Mouse (Mus musculus) A20 (cell line): Measurements from ENCODE around the gene Grpel1.
A peak's percentile ranks its signal among the peaks of the same experiment; 100 is the strongest.

Experiments used
- DNase-seq: peaks from one replicate; pipeline ENCODE4 v3.0.0-alpha.2; 2011; ENCODE audit warnings: low read depth, low spot score

The Grpel1 gene

DNA sequence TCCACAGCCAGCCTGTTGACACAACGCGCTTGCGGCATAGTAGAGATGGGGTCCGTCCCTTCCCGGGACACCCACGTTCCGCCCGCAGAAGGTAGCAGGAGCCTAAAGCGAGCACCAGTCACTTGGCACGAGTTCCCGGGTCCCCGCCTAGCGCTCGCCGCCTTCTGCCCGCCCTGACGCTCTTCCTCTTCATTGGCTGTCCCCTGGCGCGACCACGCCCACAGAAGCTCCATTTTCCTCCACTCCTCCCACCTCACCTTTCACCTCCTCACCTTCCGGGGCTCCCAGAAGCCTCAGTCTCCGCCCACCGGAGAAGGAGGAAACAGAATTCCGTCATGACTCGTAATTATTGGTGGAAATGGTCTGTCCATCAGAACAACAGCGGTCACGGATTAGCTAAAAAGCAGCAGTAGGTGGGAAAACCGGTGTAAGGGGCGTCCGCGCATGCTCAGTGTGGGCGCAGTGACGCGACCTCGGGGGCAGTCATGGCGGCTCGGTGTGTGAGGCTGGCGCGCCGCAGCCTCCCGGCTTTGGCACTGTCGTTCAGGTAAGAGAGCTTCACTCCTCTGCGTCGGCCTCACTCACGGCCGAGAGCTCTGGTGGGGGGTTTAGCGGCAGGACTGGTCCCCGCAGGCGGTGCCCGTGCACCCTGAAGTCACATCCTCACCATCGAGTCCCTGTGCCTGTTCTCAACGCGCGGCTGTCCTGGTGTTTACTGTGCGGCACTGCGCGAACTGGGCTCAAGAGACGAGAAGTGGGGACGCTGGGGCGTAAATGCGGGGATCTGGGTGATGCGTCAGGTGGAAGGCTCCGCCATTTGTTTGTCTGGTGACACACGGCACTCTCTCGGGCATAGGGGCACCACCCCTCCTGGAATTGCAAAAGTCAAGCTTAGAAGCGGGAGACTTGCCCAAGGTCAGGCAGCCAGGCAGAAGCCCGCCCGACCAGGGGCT is at the start of gene Grpel1:
TSS of gene Grpel1 (plus strand) at position 290 of the 953 bp plus-strand sequence.
- peak; percentile 100 for DNase-seq

DNA sequence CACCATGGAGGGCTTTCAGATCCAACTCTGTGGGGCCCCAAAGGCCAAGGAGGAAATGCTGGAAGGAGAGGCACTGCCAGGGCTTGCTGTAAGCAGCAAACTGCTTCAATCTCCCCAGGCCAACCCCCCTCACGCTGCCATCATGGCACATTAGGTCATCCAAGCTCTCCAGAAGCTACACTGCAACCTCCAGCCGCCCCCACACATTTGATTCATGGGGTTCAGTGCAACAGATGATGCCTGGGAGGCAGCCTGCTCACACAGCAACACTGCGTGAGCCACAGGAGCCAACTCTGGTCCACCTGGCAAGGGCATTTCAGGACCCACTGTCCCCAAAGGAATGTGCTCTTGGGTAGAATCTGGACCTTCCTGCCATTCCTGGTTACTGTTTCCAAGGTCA is 44.9 kb upstream of the Grpel1 start:
- no peak for DNase-seq

DNA sequence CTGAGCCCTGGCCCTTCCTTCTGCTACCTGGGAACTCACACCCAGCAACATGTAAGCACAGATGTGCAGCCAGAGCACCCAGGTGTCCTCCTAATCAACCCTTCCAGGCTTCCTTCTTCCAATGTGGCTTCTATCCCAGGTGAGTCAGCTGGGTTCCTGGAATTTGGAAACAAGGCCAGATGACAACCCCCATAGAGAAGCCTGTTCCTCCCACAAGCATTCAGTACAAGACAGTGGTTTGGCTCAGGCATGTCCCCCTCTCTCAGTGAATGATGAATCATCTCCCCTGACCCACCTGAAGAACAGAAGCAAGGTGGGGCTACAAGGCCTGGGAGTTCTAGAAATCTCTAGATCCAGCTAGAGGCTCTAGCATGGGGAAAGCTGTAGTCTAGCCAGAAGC is 42.1 kb upstream of the Grpel1 start:
- DNase-seq, result no peak

DNA sequence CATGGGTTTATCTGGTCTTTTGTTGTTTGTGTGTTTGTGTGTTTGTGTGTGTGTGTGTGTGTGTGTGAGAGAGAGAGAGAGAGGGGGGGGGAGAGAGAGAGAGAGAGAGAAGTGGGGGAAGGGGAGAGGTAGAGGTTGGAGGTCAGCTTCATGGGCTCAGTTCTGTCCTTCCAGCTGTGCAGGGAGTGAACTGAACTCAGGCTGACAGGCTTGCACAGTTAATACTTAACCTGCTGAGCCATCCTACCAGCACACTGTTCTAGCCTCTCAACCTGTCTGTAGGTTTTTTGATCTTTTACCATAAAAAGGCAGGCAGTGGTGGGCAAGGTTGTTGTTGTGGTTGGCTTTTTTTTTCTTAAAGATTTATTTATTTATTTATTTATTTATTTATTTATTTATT is 40.1 kb upstream of the Grpel1 start:
- no peak for DNase-seq

DNA sequence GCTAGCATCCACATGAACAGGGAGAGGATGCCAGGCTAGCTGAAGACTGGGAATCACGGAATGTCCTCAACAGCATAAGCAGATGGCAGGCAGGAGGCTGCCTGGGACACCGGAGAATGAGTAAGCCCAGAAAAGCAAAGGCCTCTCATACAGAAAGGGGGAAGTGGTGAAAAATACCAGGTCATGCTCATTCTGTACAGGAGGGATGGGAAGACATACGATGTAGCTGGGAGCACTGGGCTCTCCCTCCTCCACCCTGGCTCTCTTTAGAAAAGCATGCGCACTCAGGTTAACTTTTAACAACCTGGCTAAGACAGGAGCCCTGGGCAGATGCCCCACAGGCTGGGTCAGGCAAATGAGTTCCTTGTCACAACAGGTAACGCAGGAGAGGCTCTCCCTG is 38.4 kb upstream of the Grpel1 start:
- DNase-seq, result no peak

DNA sequence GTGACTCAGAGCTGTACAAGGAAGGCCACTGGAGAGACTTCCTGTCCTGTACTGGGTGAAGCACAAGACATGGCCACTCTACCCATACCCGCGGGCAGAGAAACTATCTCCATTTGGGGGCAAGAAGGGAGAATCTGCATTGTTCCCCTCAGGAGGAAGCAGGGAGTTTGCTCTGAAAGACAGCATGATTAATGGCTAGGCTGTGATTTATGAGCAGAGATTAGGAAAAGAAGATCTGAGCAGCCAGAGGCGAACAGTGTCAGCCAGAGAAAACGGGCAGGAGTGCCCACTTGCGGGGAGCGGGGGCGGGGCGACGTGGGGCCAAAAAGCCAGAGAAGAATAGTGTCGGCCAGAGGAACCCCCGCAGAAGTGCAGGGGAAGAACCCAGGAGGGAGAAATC is 37.0 kb upstream of the Grpel1 start:
- no peak for DNase-seq

DNA sequence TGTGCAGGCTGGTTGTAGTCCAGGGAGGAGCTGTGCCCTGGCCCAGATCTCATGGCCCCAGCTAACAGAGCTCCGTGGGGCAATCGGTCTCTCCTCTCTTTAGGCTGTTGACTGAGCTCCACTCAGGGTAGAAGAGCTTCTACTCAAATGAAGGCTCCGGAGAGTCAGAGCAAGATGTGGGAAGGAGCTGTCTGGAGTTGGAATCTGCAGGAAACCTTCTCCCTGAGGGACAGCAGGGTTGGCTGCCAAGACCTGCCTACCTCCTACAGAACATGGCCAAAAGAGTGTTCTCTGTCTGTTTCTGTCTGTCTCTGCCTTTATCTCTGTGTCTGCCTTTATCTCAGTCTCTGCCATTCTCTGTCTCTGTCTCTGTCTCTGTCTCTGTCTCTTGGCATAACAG is 35.2 kb upstream of the Grpel1 start:
- DNase-seq, result no peak

DNA sequence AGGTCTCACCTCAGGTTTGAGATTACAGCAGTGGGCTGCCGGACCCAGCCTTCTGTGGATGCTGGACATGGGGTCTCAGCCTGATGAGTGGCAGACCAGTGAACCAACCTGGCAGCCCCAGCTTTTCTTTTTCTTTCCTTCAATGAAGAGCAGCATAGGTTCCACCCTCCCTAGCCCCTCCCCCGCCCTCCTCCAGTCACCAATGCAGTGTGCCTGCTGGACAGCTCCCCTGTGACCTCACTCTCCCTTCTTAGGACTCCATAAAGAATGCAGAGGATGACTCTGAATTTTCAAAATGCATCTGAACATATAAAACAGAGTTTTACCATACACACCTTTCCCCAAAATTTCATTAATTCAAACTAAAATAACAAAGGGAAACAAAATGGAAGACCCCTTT is 33.1 kb upstream of the Grpel1 start:
- no peak for DNase-seq

DNA sequence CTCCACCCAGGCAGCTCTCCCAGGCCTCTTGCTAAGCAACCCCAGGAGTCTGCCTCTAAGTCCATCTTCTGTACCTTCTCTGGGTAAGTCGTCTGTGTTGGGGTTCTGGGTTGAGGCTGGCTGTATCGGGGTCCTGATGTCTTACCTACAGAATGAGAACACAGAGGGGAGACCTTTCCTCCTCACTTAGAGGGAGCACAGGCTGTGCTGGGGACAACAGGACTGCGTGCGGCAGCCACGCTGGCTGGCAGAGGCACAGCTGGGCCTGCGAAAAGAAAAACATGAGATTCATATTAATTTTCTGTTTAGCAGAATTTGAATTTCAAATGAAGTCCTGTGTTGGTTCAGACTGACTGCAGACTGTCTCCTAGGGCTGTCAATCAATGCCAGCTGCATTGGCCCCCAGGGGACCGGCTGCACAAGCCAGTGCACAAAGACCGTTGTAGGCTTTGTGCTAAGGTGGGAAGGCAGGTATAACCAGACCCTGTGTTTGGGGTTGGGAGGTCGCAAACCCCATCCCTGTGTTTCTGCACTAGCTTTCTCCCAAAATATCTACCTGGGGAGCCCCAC is 30.3 kb upstream of the Grpel1 start:
- DNase-seq, result peak; percentile 73

DNA sequence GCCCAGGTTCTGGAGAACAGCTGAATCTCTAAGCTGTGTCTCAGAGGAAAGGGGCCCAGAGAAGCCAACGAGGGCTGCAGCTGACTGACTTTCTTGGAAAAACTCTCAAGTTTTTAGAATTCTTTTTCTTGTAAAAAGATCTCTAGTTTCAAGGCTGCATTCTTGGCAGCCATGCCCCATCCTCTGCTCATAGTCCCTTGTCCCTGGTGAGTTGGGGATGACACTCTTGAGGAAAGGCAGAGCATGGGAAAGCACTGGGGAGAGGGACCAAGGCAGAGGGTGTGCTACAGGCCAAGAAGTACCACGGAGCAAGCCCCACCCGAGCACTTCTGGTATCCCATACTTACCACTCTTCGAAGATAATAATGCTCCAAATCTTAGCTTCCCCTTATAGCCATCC is 27.9 kb upstream of the Grpel1 start:
- DNase-seq, result no peak

DNA sequence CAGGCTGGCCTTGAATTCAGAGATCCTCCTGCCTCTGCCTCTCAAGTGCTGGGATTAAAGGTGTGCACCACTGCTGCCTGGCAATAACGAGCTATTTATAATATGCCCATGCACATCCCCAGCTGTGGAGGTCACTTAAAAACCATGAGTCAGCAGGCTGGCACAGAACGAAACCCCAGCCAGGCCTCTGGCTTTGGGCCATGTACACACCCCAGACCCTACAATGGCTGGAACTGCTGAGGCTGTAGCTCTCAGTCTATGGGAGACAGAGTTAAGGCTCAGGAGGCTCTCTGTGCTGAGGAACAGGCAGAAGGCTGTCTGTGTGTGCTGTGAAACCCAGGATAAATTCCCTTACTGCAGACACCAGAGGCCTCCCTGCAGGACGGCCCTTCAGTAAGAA is 24.1 kb upstream of the Grpel1 start:
- DNase-seq, result no peak

DNA sequence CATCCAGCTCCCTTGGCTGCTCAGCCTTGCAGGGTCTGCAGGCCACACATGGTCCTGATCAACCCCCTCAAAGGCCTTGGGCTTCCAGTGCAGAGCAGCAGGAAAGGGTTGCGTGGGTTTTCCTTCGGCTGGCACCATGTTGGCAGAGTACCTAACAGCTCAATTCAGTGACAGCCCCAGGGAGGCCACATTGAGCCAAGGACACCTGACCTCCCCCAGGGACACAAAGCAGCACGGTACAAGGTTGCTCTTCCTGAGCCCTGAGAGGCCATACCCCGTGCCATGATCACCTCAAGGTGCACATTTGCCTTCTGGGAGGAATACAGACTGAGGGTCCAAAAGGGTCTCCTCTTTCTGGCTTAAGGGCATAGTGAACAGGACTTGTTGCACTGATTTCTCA is 20.2 kb upstream of the Grpel1 start:
- no peak for DNase-seq

DNA sequence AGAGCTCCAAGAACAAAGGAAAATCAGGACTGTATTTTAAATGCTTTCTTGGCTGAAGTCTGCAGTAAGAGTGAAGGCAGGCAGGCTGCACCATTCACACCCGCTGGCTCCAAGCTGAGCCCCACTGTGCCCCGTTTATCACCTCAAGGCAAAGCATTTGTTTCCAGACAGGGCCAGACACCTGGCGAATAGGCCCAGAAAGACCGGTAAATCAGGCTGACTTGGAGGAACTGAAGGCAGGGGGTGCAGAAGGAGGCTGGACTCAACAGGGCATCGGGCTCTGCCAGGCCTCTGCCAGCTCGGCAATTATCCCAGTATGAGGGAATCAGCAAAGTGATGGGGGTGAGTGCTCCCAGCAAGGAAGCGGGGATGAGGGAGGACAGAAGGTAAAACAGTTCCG is 19.8 kb upstream of the Grpel1 start:
- no peak for DNase-seq

DNA sequence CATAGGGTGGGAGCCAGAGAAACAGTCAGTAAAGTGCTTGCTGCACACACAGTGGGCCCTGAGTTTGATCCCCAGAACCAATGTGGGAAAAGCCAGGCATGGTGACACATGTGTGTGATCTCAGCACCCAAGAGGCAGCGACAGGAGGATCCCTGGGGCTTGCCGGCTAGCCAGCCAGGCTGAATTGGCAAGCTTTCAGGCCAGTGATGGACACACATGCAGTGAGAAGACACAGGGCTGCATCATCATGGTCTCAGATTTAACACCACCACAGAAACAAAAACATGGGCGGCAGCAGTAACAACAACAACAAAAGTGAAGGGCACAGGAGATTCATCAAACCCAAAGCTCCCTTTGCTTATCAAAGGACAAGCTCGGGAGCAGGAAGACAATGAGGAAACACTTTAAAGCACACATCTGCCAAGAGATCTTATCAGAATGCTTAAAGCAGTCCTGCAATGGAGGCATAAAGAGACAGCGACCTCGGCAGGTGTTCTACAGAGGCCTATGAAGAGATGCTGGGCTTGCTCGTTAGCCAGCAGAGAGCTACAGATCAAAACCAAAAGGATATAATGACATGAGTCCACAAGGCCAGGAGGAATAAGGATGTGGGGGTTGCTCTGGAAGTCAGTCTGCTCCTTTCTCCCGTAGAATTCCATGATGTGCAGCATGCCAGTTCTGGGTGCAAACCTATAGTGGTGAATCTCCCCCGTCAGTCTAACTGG is 18.5 kb upstream of the Grpel1 start:
- DNase-seq, result no peak

DNA sequence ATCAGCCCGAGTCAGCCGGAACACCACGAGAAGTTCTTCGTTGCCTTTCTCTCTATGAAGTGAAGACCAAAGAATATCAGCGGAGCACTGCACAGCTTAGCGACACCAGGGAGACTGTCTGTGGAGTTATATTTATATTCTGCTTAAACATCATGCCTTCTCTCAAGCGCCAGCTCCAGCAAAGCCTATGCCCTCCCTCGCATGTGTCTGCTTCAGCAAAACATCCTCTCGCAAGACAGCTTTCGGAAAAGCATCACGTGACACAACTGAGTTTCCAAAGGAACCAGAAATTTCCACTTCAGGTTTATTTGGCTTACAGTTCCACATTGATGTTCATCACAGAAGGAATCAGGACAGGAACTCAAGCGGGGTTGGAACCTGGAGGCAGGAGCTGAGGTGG is 16.9 kb upstream of the Grpel1 start:
- no peak for DNase-seq

DNA sequence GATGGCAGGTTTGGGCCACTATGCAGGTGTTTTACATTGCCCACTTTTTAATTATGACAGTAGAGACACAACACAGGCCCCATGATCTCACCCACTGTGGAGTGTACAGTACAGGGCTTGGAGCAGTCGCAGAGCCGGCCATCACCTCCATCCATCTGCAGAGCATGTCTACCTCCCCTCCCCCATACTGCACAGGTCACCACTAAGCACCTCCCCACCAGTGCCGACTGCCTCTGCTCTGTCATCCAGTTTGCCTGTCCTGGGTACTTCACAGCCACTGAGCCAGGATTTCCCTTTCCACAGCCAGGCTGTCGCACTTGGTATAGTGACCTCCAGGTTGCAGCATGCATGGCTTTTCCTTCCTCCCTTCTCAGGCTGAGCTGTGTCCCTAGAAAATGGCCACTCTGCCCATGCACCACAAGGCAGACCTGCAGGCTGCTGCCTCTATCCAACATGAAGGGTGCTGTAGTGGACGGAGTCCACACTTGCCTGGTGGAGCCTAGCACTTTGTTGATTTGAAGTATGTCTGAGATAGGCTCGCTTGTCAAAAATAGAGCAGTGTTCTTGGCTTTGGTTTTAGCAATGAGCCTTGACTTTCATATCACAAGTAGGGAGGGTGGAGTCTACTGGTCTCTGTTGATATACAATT is 15.0 kb upstream of the Grpel1 start:
- no peak for DNase-seq

DNA sequence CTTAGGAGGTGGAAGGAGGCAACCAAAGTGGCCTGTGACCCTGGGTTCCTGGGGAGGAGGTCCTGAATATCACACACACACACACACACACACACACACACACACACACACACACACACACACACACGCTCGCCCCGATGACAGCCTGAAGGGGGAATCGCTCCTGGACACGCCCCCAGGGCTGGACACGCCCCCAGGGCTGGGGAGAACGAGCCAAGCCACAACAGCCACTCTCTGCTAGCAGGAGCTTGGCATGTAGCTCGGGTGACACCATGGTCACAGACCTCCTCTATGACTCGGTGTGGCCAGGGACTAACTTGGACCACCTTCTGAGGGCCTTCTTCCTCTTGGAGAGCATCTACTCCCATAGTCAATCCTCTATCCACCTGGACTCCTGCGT is 13.7 kb upstream of the Grpel1 start:
- no peak for DNase-seq

DNA sequence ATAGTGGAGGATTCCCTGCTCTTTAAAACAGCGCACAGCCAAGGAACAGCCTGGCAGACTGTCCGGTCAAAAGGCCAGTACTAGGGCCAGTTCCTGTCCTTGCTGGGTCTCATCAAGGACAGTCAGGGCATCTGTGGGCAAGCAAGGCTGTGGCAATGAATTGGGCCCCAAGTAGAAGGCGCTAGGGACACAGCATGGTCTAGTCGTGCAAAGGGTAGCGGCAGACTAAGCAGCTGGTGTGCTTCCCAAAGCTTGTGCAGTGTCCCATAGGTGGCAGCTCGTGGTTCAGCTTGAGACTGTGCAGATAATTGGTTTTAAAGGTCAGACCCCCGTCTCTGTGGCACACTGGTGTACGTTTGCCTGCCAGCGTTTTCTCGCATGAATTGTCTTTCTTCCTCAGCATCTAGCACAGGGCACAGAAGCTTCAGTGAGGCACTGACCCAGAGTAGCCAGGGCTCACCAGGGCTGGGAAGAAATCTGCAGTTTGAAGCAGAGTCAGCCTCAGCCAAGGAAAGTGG is 12.9 kb upstream of the Grpel1 start:
- DNase-seq, result no peak

DNA sequence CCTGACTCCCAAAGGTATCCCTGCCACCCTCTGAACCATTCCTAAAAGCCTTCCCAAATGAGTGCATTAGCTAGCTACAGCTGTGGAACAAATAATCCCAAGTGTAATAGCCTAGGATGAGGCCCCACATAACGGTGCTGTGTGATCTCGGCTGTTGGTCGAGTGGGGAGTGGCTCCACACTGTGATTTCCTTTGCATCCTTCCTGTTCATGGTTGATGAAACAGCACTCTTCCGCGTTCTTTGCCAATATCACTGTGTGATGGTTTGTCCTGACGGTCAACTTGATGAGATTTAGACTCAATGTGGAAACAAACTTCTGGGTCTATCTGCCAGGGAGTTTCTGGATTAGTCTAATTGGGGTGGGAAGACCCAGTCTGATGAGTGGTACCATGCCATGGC is 12.0 kb upstream of the Grpel1 start:
- no peak for DNase-seq

DNA sequence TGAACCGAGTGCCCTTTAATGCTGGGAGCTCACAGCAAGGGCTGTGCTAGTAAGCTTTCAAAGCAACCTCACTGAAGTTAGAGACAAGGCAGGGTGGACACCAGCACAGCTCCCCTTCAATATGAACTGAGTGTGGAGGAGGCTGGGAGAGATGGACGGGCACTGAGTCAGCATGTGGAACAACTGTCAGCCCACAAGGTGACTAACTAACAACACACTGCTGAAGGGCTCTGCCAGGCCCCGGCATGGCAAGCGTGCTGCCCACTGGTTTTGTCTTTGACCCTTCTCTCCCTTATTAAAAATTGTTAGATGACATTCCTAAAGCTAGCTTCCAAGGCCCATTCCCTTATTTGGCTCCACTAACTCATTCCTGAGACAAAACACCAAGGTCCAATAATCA is 7.1 kb upstream of the Grpel1 start:
- no peak for DNase-seq

DNA sequence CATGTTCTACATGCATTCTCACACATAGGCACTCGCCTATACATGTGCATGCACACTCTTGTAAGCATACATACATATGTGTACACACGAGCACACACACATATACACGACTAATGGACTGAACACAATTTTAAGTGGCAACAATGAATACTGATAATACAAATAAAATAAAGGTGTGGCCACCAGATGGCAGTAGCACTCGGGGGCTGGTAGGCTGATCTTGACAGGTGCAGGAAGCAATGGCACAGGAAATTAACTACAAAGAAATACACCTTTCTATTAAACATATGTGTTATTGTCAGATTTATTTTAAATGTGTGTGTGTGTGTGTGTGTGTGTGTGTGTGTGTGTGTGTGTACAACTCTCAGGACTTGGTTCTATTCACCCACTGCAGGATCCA is 5.9 kb upstream of the Grpel1 start:
- peak; percentile 66 for DNase-seq

DNA sequence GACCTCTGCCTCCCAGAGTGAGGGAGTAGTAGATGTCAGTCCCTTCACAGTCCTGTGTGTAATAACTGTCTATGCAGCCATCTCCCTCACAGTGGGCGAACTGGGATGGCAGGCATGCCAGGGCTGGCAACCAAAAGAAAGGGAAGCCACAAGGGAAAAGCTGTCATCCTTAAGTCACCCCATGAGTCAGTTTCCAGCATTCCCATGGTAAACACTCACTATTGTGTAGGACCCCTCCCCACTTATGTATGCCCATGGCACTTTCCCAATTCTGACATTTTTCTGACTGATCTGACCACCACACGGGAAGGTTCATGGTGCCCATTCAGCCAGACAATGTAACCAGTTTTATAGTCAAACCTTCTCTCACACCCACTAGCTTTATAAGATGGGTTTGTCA is 4.1 kb upstream of the Grpel1 start:
- DNase-seq, result no peak
